Mouse (Mus musculus) lung, embryonic 14.5 days (tissue): Measurements from ENCODE around the gene Arhgap24. TPM values are rescaled to one million over a fixed set of nuclear protein-coding genes. Genes with fewer than 3 reads are reported as not detected.

Source experiments
- ATAC-seq: fragments of 200-750 bp; cut with Nextera tagmentation; 2 replicates; pipeline ENCODE4 v1.8.0; 2017; ENCODE audit warnings: mild to moderate bottlenecking, moderate TSS enrichment, moderate library complexity; ENCODE audit not compliant: insufficient read depth
- DNase-seq: peaks from one replicate; pipeline ENCODE4 v3.0.0-alpha.2; 2015
- H3K27ac ChIP-seq: fragments of 300-500 bp; sonication (generic); 2 replicates; pipeline ENCODE4 v1.5.1; 2014; ENCODE audit warnings: low read depth, mild to moderate bottlenecking, moderate library complexity
- H3K27me3 ChIP-seq: fragments of 300-500 bp; sonication (generic); 2 replicates; pipeline ENCODE4 v1.6.1; 2014; ENCODE audit warnings: low read length, control low read depth; ENCODE audit not compliant: insufficient read depth
- H3K36me3 ChIP-seq: fragments of 300-500 bp; sonication (generic); 2 replicates; pipeline ENCODE4 v1.6.1; 2014; ENCODE audit warnings: control low read depth; ENCODE audit not compliant: insufficient read depth
- H3K4me1 ChIP-seq: fragments of 300-500 bp; sonication (generic); 2 replicates; pipeline ENCODE4 v1.6.1; 2014; ENCODE audit warnings: antibody characterized with exemption, control low read depth; ENCODE audit not compliant: insufficient read depth
- H3K4me2 ChIP-seq: fragments of 300-500 bp; sonication (generic); 2 replicates; pipeline ENCODE4 v1.6.1; 2014; ENCODE audit warnings: mild to moderate bottlenecking
- H3K4me3 ChIP-seq: fragments of 300-500 bp; sonication (generic); 2 replicates; pipeline ENCODE4 v1.5.1; 2014; ENCODE audit warnings: low read depth, low read length
- H3K9ac ChIP-seq: fragments of 300-500 bp; sonication (generic); 2 replicates; pipeline ENCODE4 v1.6.1; 2014
- H3K9me3 ChIP-seq: fragments of 300-500 bp; sonication (generic); 2 replicates; pipeline ENCODE4 v1.6.1; 2016; ENCODE audit warnings: low read depth, low read length, control low read depth
- CTCF ChIP-seq: IDR thresholded peaks from 2 replicates; pipeline ENCODE4 v1.5.1; 2016; ENCODE audit warnings: antibody characterized with exemption, low read depth
- WGBS: fragments of 180-500 bp; shearing (Covaris S2); extraction: QIAGEN DNeasy Blood & Tissue Kit; methylation state at CpG from one replicate; pipeline ENCODE4 v1.1.7; 2014; 5-methylcytosine and 5-hydroxymethylcytosine counted together
- polyA plus RNA-seq: library from polyadenylated mRNA; unstranded; fragments of >200 nt; fragmentation: Nextera tagmentation; extraction: Ambion mirVana; gene quantifications from 2 replicates; pipeline ENCODE4 v1.2.1, GENCODE M21; 2014

Gene Arhgap24
- polyA plus RNA-seq, 1 experiment from 2014 or later: 26.2 TPM

DNA sequence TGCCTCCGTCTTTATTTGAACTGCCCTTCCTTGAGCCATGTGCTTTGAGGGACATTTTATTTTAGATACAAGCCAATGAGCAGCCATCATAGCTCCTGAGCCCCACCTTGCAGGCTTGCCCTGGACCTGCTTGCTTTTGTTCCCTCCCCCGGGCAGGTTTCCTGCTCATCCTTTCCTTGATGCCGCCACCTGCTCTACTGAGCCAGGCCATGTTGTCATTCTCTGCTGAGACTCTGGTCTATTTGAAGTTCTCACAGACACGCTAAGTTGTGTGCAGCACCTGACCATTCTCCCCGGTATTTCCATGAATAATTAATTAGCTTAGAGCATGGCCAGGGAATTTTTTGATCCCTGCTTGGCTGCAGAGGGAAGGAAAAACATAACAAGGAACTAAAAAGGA lies 297.1 kb downstream of the Arhgap24 start:
- no peak for TF ChIP-seq CTCF
- DNase-seq (no peak), ATAC-seq (no peak)
- Histone ChIP-seq H3K4me2 (no peak overlapping the region), H3K27me3 (no peaks in the 10 kb centered on the region), H3K4me3 (no peak overlapping the region), H3K9ac (no peak overlapping the region), H3K36me3 (no peaks in the 10 kb centered on the region), H3K27ac (no peak overlapping the region), H3K9me3 (no peaks in the 10 kb centered on the region), H3K4me1 (peaks cover 14% of the 10 kb centered on the region)
- whole genome bisulfite sequencing: 70% methylated on average over 5 of the region's 5 CpGs

DNA sequence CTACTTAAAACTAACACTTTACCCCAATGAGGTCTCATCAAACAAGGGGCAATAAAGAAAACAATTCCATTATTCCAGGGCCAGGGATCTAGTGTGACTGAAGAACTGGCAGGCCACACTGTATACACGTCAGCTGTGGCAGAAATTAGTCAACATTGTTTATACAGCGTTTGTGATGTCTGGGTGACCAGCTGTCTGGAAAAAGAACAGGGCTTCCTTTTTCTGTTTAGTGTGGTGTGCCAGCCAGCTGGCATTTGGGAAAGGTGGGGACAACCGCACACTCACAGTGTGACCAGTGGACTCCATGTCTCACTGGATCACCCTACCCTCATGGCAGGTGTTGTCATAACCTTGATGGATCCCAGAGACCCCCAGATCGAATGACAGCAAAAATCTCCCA lies 302.4 kb downstream of the Arhgap24 start:
- ATAC-seq (peak; percentile 73), DNase-seq (peak; percentile 68)
- no peaks in the 10 kb centered on the region for H3K27me3 ChIP-seq
- H3K9ac ChIP-seq: no peak overlapping the region
- H3K4me1 ChIP-seq: no peaks in the 10 kb centered on the region
- H3K4me3 ChIP-seq: no peak overlapping the region
- H3K4me2 ChIP-seq: no peak overlapping the region
- no peak overlapping the region for H3K27ac ChIP-seq
- H3K36me3 ChIP-seq: no peaks in the 10 kb centered on the region
- H3K9me3 ChIP-seq: no peaks in the 10 kb centered on the region
- WGBS: 41% methylated on average over 4 of the region's 4 CpGs
- no peak for TF ChIP-seq CTCF

DNA sequence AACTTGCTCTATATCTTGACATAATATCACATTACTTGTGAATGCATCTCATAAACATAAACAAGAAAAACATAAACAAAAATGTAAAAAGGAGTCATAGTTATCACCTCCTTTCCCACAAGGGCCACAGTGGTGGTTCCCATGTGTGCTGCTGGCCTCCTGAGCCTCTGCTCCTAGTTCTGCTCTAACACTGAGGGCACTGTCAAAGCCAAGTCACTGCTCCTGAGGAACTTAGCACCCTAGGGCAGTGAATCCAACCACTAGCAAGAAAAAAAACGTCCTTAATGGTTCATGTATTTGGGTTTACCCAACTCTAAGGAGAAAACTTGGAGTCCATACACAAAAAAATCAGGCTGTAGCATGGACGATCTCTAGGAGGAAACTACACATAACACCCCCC lies 304.9 kb downstream of the Arhgap24 start:
- H3K9me3 ChIP-seq: no peaks in the 10 kb centered on the region
- H3K27me3 ChIP-seq: no peaks in the 10 kb centered on the region
- H3K27ac ChIP-seq: no peak overlapping the region
- ATAC-seq (no peak), DNase-seq (no peak)
- no peaks in the 10 kb centered on the region for H3K36me3 ChIP-seq
- H3K4me1 ChIP-seq: no peaks in the 10 kb centered on the region
- H3K4me2 ChIP-seq: no peak overlapping the region
- no peak for TF ChIP-seq CTCF
- no peak overlapping the region for H3K9ac ChIP-seq
- WGBS: 63% methylated on average over 2 of the region's 2 CpGs
- H3K4me3 ChIP-seq: no peak overlapping the region

DNA sequence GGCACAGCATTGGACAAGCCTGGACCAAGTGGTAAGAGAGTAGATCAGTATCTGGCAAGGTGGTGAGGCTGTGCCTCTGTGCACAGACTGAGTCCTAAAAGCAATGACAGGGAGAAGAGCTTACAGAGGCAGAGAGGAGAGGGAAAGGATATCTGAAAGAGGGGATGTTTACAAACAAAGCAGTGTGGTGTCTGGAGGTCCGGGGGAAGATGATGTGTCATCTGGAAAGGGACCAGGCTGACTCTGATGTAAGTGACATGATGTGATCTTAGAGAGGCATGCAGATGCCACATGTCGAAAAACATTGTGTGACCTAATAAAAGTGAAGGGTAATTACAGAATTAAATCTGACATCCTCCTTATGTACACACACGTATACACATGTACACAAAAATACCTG lies 307.2 kb downstream of the Arhgap24 start:
- peak; percentile 63 for ATAC-seq
- no peaks in the 10 kb centered on the region for H3K36me3 ChIP-seq
- WGBS: 38% methylated on average over 3 of the region's 3 CpGs
- no peaks in the 10 kb centered on the region for H3K4me1 ChIP-seq
- peak; percentile 74 for DNase-seq
- no peak for TF ChIP-seq CTCF
- H3K27ac ChIP-seq: no peak overlapping the region
- no peak overlapping the region for H3K4me3 ChIP-seq
- no peaks in the 10 kb centered on the region for H3K9me3 ChIP-seq
- no peak overlapping the region for H3K4me2 ChIP-seq
- no peaks in the 10 kb centered on the region for H3K27me3 ChIP-seq
- no peak overlapping the region for H3K9ac ChIP-seq

DNA sequence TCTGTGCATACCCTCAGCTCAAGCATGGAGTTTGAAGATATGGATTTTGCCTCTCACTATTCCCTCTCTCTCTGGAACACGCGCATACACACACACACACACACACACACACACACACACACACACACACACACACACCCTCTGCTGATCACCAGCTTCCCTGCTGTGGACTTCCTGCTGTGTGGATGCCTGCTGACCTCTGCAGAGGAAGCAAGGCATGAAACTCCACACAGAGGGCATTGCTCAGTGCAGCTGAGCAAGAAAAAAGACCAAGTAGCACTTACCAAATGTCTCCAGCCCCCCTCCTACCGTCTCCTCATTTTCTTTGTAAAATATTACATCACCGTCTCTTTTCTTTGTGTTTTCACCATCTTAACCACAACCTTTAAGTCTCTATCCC lies 310.1 kb downstream of the Arhgap24 start:
- WGBS: 42% methylated on average over 4 of the region's 4 CpGs
- Histone ChIP-seq H3K9me3 (no peaks in the 10 kb centered on the region), H3K27me3 (no peaks in the 10 kb centered on the region), H3K4me3 (no peak overlapping the region), H3K9ac (no peak overlapping the region), H3K36me3 (no peaks in the 10 kb centered on the region), H3K4me2 (no peak overlapping the region), H3K27ac (no peak overlapping the region), H3K4me1 (no peaks in the 10 kb centered on the region)
- TF ChIP-seq CTCF: no peak
- DNase-seq (no peak), ATAC-seq (no peak)

DNA sequence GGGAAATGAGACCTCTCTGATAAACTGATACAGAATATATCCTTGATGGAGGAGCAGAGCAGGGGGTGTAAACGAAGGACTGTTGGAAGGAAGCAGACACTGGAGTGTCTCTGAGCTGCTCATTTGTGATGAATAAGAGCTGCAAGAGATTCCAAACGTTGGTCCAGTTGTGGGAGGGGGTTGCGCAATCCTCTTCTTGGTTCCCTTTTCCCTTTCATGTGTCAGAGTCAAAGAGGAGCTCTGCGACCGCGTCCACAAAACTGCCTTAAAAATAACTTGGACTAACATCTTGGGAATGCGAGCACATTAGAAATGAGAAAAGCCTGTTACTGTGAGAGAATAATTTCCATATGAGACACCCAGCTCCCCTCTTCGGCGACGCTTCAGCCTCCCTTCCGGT lies 312.3 kb downstream of the Arhgap24 start:
- no peak overlapping the region for H3K9ac ChIP-seq
- ATAC-seq (no peak), DNase-seq (peak; percentile 56)
- 77% methylated on average over 11 of the region's 11 CpGs for WGBS
- no peak overlapping the region for H3K4me3 ChIP-seq
- no peak for TF ChIP-seq CTCF
- H3K4me1 ChIP-seq: no peaks in the 10 kb centered on the region
- H3K27ac ChIP-seq: no peak overlapping the region
- no peaks in the 10 kb centered on the region for H3K9me3 ChIP-seq
- no peak overlapping the region for H3K4me2 ChIP-seq
- no peaks in the 10 kb centered on the region for H3K36me3 ChIP-seq
- no peaks in the 10 kb centered on the region for H3K27me3 ChIP-seq

DNA sequence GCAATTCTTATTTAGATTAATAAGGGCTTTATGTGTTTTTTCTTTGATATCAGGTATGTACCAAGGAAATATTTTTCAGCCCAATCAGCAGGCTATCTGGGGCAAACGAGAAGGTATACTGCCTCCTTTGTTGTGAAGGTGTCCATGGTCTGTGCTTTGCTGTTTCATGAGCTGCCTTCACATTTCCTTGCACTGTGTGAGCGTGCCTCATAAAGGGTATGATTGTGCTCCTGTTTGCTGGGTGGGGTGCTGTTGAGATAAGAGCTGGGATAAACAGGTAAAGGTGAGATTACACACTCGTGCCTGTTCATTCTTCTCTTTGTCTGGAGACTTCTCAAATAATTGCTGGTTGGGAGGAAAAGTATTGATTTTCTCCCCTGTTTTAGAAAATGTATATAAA lies 320.3 kb downstream of the Arhgap24 start:
- no peaks in the 10 kb centered on the region for H3K36me3 ChIP-seq
- no peak overlapping the region for H3K27ac ChIP-seq
- H3K4me3 ChIP-seq: no peak overlapping the region
- H3K9ac ChIP-seq: no peak overlapping the region
- no peak for DNase-seq
- H3K9me3 ChIP-seq: no peaks in the 10 kb centered on the region
- TF ChIP-seq CTCF: no peak
- no peak overlapping the region for H3K4me2 ChIP-seq
- WGBS: 65% methylated on average over 3 of the region's 3 CpGs
- H3K4me1 ChIP-seq: no peaks in the 10 kb centered on the region
- ATAC-seq: no peak
- no peaks in the 10 kb centered on the region for H3K27me3 ChIP-seq

DNA sequence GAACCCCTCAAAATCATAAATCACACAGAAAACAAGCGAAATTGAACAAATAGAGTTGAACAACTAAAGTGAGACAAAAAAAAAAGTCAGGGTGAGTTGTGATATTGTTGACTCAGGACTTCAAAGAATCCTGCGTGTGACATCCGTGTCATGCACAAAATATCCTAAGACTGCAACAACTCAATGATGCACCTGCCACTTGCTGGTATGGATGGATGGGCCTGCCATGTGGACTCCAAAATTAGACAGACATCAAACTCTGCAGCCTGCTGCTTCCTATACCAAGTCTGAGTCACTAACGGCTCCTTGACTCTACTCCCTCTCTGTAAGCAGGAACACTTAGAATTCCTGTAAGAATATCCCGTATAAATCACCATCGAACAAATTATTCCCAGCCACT lies 321.6 kb downstream of the Arhgap24 start:
- H3K36me3 ChIP-seq: no peaks in the 10 kb centered on the region
- DNase-seq: no peak
- H3K9ac ChIP-seq: no peak overlapping the region
- H3K9me3 ChIP-seq: no peaks in the 10 kb centered on the region
- 60% methylated on average over 6 of the region's 6 CpGs for WGBS
- no peak overlapping the region for H3K4me2 ChIP-seq
- H3K27me3 ChIP-seq: no peaks in the 10 kb centered on the region
- no peak for TF ChIP-seq CTCF
- no peaks in the 10 kb centered on the region for H3K4me1 ChIP-seq
- no peak overlapping the region for H3K4me3 ChIP-seq
- no peak overlapping the region for H3K27ac ChIP-seq
- no peak for ATAC-seq
